Mouse (Mus musculus): ENCODE measurements around the gene Pde4d.

Pde4d gene

GRCm38 (mm10) chr13:109047126-109047525, 597.4 kb downstream of the Pde4d start:
- peak; percentile 33 for DNase-seq (ENCODE audit: low read depth)

GRCm38 (mm10) chr13:109052805-109053204, 603.1 kb downstream of the Pde4d start:
- DNase-seq (ENCODE audit: low read depth): no peak

- no peak for DNase-seq (ENCODE audit: low read depth)
Measured at GRCm38 (mm10) chr13:109053242-109054018, 603.7 kb downstream of the Pde4d start.

GRCm38 (mm10) chr13:109058045-109058444, 608.3 kb downstream of the Pde4d start:
- DNase-seq (ENCODE audit: low read depth): no peak

- peak; percentile 5 for DNase-seq (ENCODE audit: low read depth)
Measured at GRCm38 (mm10) chr13:109066581-109067159, 616.9 kb downstream of the Pde4d start.

GRCm38 (mm10) chr13:109068258-109069219, 618.8 kb downstream of the Pde4d start:
- no peak for DNase-seq (ENCODE audit: low read depth)

GRCm38 (mm10) chr13:109073371-109073770, 623.6 kb downstream of the Pde4d start:
- no peak for DNase-seq (ENCODE audit: low read depth)

- no peak for DNase-seq (ENCODE audit: low read depth)
Measured at GRCm38 (mm10) chr13:109074078-109074477, 624.3 kb downstream of the Pde4d start.

GRCm38 (mm10) chr13:109092654-109093053, 642.9 kb downstream of the Pde4d start:
- no peak for DNase-seq (ENCODE audit: low read depth)

GRCm38 (mm10) chr13:109096654-109097053, 646.9 kb downstream of the Pde4d start:
- no peak for DNase-seq (ENCODE audit: low read depth)

- DNase-seq (ENCODE audit: low read depth): peak; percentile 38
Measured at GRCm38 (mm10) chr13:109116004-109116341, 666.2 kb downstream of the Pde4d start.

GRCm38 (mm10) chr13:109116342-109117201, 666.8 kb downstream of the Pde4d start:
- no peak for DNase-seq (ENCODE audit: low read depth)

GRCm38 (mm10) chr13:109117210-109117791, 667.6 kb downstream of the Pde4d start:
- no peak for DNase-seq (ENCODE audit: low read depth)

- no peak for DNase-seq (ENCODE audit: low read depth)
Measured at GRCm38 (mm10) chr13:109118296-109118800, 668.6 kb downstream of the Pde4d start.

- DNase-seq (ENCODE audit: low read depth): no peak
Measured at GRCm38 (mm10) chr13:109121867-109122266, 672.1 kb downstream of the Pde4d start.

- no peak for DNase-seq (ENCODE audit: low read depth)
Measured at GRCm38 (mm10) chr13:109136405-109136804, 686.7 kb downstream of the Pde4d start.

GRCm38 (mm10) chr13:109158703-109159102, 709.0 kb downstream of the Pde4d start:
- peak; percentile 11 for DNase-seq (ENCODE audit: low read depth)

GRCm38 (mm10) chr13:109168556-109169334, 719.0 kb downstream of the Pde4d start:
- DNase-seq (ENCODE audit: low read depth): no peak

- no peak for DNase-seq (ENCODE audit: low read depth)
Measured at GRCm38 (mm10) chr13:109169335-109169606, 719.5 kb downstream of the Pde4d start.

GRCm38 (mm10) chr13:109171688-109172087, 721.9 kb downstream of the Pde4d start:
- DNase-seq (ENCODE audit: low read depth): no peak

Data from fibroblast of lung, adult 2 months (primary cell).